Mouse (Mus musculus) midbrain, postnatal 0 days (tissue): ENCODE results near the gene Gm10961. TPM values are rescaled to one million over a fixed set of nuclear protein-coding genes. Genes with fewer than 3 reads are reported as not detected.

Source experiments
- ATAC-seq: fragments of 200-750 bp; cut with Nextera tagmentation; 2 replicates; pipeline ENCODE4 v1.8.0; 2017; ENCODE audit warnings: moderate number of reproducible peaks, mild to moderate bottlenecking, moderate TSS enrichment, moderate library complexity; ENCODE audit not compliant: low FRiP score
- DNase-seq: peaks from one replicate; pipeline ENCODE4 v3.0.0-alpha.2; 2015; ENCODE audit warnings: low spot score
- H3K27ac ChIP-seq: fragments of 300-500 bp; sonication (generic); 2 replicates; pipeline ENCODE4 v1.5.1; 2014; ENCODE audit warnings: low read depth, mild to moderate bottlenecking, low read length, mixed read lengths
- H3K27me3 ChIP-seq: fragments of 300-500 bp; sonication (generic); 2 replicates; pipeline ENCODE4 v1.6.1; 2014; ENCODE audit warnings: low read length, control low read depth, mixed read lengths; ENCODE audit not compliant: insufficient read depth
- H3K36me3 ChIP-seq: fragments of 300-500 bp; sonication (generic); 2 replicates; pipeline ENCODE4 v1.6.1; 2014; ENCODE audit warnings: low read length, control low read depth, mixed read lengths; ENCODE audit not compliant: insufficient read depth
- H3K4me1 ChIP-seq: fragments of 300-500 bp; sonication (generic); 2 replicates; pipeline ENCODE4 v1.6.1; 2014; ENCODE audit warnings: mild to moderate bottlenecking, control low read depth, antibody characterized with exemption, low read length, mixed read lengths; ENCODE audit not compliant: insufficient read depth
- H3K4me2 ChIP-seq: fragments of 300-500 bp; sonication (generic); 2 replicates; pipeline ENCODE4 v1.6.1; 2014; ENCODE audit warnings: low read depth, mild to moderate bottlenecking, low read length, mixed read lengths; ENCODE audit not compliant: poor library complexity, severe bottlenecking
- H3K4me3 ChIP-seq: fragments of 300-500 bp; sonication (generic); 2 replicates; pipeline ENCODE4 v1.5.1; 2014; ENCODE audit warnings: low read depth, mild to moderate bottlenecking, low read length, moderate library complexity
- H3K9ac ChIP-seq: fragments of 300-500 bp; sonication (generic); replicated peaks from 2 replicates; pipeline ENCODE4 v1.6.1; 2014; ENCODE audit warnings: mild to moderate bottlenecking, low read length, moderate library complexity, mixed read lengths; ENCODE audit not compliant: poor library complexity, severe bottlenecking
- H3K9me3 ChIP-seq: fragments of 300-500 bp; sonication (generic); 2 replicates; pipeline ENCODE4 v1.6.1; 2016; ENCODE audit warnings: low read length, control low read depth
- CTCF ChIP-seq: IDR thresholded peaks from 2 replicates; pipeline ENCODE4 v1.5.1; 2016; ENCODE audit warnings: antibody characterized with exemption, mild to moderate bottlenecking
- WGBS: fragments of 180-500 bp; shearing (Covaris S2); extraction: QIAGEN DNeasy Blood & Tissue Kit; methylation state at CpG from one replicate; pipeline ENCODE4 v1.1.7; 2014; 5-methylcytosine and 5-hydroxymethylcytosine counted together
- polyA plus RNA-seq: library from polyadenylated mRNA; unstranded; fragments of >200 nt; fragmentation: Nextera tagmentation; extraction: Ambion mirVana; gene quantifications from 2 replicates; pipeline ENCODE4 v1.2.1, GENCODE M21; 2015
- total RNA-seq: library from RNA; depleted of rRNA; stranded (reverse); fragments of >200 nt; gene quantifications from 2 replicates; pipeline ENCODE4 v1.2.3, GENCODE M21; 2014

Gm10961 gene
- total and polyA plus RNA-seq, 2 experiments from 2014 or later: not detected

- no peak overlapping the region for H3K9ac ChIP-seq
- no peaks in the 10 kb centered on the region for H3K9me3 ChIP-seq
- no peak for TF ChIP-seq CTCF
- no peak overlapping the region for H3K27ac ChIP-seq
- no peak overlapping the region for H3K4me2 ChIP-seq
- ATAC-seq: no peak
- H3K4me3 ChIP-seq: no peak overlapping the region
- H3K27me3 ChIP-seq: no peaks in the 10 kb centered on the region
- no peak for DNase-seq
- H3K36me3 ChIP-seq: peaks cover 93% of the 10 kb centered on the region
- H3K4me1 ChIP-seq: no peaks in the 10 kb centered on the region
- 96% methylated on average over 7 of the region's 7 CpGs for WGBS
Measured at GRCm38 (mm10) chr3:107622537-107622936, 8.6 kb upstream of the Gm10961 start.

DNA sequence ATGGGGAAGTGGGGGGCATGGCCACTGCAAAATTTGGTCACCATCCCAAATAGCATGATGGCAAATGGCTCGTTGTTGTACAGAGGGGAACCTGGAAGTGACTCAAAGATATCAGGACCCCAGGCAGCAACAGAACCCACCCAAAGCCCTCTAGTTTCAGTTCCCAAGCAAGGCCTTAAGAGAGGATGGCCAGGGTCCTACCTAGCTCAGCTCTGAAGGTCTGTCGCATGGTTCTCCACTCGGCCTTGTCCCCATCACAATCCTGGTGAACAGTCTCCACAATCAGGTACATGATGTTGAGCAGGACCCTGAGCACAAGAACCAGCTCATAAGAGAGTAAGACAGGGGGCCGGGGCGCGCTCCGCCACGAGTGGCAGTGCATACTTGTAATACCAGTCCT is 6.7 kb upstream of the Gm10961 start:
- no peaks in the 10 kb centered on the region for H3K4me1 ChIP-seq
- no peak overlapping the region for H3K4me3 ChIP-seq
- H3K27me3 ChIP-seq: no peaks in the 10 kb centered on the region
- H3K4me2 ChIP-seq: no peak overlapping the region
- H3K9me3 ChIP-seq: no peaks in the 10 kb centered on the region
- ATAC-seq (no peak), DNase-seq (no peak)
- TF ChIP-seq CTCF: no peak
- peaks cover 85% of the 10 kb centered on the region for H3K36me3 ChIP-seq
- 96% methylated on average over 8 of the region's 8 CpGs for WGBS
- H3K9ac ChIP-seq: no peak overlapping the region
- no peak overlapping the region for H3K27ac ChIP-seq

- ATAC-seq: no peak
Measured at GRCm38 (mm10) chr3:107625536-107625935, 5.6 kb upstream of the Gm10961 start.

DNA sequence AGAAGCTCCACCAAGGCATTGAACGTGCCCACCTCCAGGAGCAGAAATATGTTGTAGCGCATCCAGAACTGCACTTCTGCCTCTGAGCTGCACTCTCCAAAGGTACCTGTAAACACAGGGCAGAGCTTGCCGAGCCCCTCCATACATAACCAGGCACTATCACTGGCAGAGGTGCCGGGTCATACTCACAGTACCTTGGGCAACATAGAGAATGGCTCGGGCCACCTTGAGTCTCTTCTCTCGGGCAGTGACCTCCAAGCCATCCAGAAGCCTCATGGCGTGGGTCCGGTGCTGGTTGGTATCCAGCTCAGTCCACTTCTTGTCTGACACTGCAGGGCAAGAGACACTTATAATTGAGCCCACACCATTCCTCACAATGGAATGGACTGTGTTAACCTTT is 4.4 kb upstream of the Gm10961 start:
- Histone ChIP-seq H3K36me3 (peaks cover 66% of the 10 kb centered on the region), H3K27me3 (no peaks in the 10 kb centered on the region), H3K27ac (no peak overlapping the region), H3K4me1 (peaks cover 7% of the 10 kb centered on the region), H3K4me3 (no peak overlapping the region), H3K9ac (no peak overlapping the region), H3K9me3 (no peaks in the 10 kb centered on the region), H3K4me2 (no peak overlapping the region)
- WGBS: 97% methylated on average over 8 of the region's 8 CpGs
- TF ChIP-seq CTCF: no peak
- no peak for ATAC-seq
- no peak for DNase-seq

More at GRCm38 (mm10) chr3:107625536-107625935, 5.6 kb upstream of the Gm10961 start:
- H3K4me1 ChIP-seq: peaks cover 7% of the 10 kb centered on the region
- H3K9me3 ChIP-seq: no peaks in the 10 kb centered on the region
- H3K27me3 ChIP-seq: no peaks in the 10 kb centered on the region
- no peak overlapping the region for H3K27ac ChIP-seq
- H3K4me2 ChIP-seq: no peak overlapping the region
- peaks cover 77% of the 10 kb centered on the region for H3K36me3 ChIP-seq
- no peak for TF ChIP-seq CTCF
- 88% methylated on average over 8 of the region's 8 CpGs for WGBS
- no peak overlapping the region for H3K9ac ChIP-seq
- DNase-seq: no peak
- H3K4me3 ChIP-seq: no peak overlapping the region

GRCm38 (mm10) chr3:107627641-107628040 is 3.5 kb upstream of the Gm10961 start:
- Histone ChIP-seq H3K4me3 (no peak overlapping the region), H3K36me3 (peaks cover 57% of the 10 kb centered on the region)
- 88% methylated on average over 7 of the region's 7 CpGs for WGBS

DNA sequence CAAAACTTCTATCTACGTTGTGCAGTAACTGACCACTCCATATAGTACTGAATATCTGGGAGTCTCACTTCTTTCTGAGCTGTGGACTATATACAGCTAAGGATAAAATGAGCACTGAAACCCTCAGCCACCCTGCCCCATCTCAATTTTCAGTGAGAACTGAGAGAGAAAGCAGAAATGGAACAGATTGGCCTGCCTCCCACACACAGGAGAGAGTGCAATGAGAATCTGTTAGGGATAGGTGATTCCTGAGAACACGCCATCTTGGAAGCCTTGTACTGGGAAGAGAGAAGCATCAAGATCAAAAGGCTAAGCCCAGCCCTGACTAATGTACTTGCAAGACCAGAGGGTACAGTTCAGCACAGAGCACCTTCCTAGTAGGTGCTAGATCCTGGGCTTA is 2.6 kb upstream of the Gm10961 start:
- Histone ChIP-seq H3K4me3 (no peak overlapping the region), H3K36me3 (peaks cover 48% of the 10 kb centered on the region), H3K4me1 (peaks cover 7% of the 10 kb centered on the region), H3K9ac (no peak overlapping the region), H3K9me3 (no peaks in the 10 kb centered on the region), H3K27me3 (no peaks in the 10 kb centered on the region), H3K27ac (no peak overlapping the region), H3K4me2 (no peak overlapping the region)
- WGBS: 92% methylated on average over 2 of the region's 2 CpGs
- ATAC-seq: no peak
- no peak for DNase-seq
- no peak for TF ChIP-seq CTCF

More at GRCm38 (mm10) chr3:107627641-107628040, 3.5 kb upstream of the Gm10961 start:
- no peak overlapping the region for H3K27ac ChIP-seq
- ATAC-seq (no peak), DNase-seq (no peak)
- H3K27me3 ChIP-seq: no peaks in the 10 kb centered on the region
- no peak overlapping the region for H3K4me2 ChIP-seq
- no peak for TF ChIP-seq CTCF
- no peaks in the 10 kb centered on the region for H3K9me3 ChIP-seq
- no peak overlapping the region for H3K9ac ChIP-seq
- peaks cover 7% of the 10 kb centered on the region for H3K4me1 ChIP-seq
